Mouse (Mus musculus): Measurements from ENCODE around the gene Gbp10.
"Not testable (repeated sequence)": the region's sequence is repeated elsewhere in the genome, so short reads cannot be mapped to it uniquely, and the experiment has no call there.

The Gbp10 gene

DNA sequence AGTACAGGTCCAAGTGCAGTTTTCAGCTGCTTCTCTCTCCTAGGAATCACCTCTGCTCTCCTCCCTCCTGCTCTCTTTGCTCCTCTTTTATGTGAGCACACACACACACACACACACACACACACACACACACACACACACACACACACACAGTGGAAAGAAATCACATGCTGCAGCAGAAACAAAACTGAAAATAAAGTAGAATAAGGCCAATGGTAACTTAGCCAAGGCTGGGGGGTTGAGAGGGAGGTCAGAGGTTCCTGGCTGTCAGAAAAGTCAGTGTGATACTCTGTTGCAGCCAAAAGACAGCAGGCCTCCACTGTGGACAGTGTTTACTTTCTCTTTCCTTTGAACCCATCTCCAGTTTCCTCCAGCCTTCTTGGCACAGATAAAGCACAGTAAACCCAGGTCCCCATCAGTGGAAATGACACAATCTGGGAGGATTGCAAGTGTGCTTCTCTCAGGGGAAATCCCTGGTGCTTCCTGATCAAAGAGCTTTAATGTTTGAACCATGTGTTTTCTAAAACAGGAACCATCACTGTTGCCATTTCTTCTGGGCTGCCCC, at the start of gene Gbp10:
Gene Gbp10, minus strand, starts transcription at position 51 of the 565 bp plus-strand sequence.
- DNase-seq (ENCODE audit: low spot score in 2 of 2): not testable (repeated sequence)

DNA sequence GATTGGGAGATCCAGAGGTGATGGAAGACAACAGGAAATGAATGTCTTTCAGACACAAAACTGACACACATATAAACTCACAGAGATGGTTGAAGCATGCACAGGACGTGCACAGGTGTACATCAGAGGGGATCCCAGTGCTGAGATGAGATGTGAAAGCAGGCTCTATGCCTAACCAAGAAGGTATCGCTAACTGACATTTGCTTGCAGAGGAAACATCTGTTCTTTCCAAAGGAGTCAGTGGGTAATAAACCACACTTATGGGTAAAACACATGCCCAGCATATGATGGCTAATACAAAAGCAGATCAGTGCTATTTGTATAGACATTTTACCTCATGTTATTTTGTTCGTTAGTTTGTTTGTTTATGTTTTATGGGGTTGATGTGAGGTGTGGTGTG, 21.3 kb upstream of the Gbp10 start:
- not testable (repeated sequence) for DNase-seq (ENCODE audit: low spot score in 2 of 2)

DNA sequence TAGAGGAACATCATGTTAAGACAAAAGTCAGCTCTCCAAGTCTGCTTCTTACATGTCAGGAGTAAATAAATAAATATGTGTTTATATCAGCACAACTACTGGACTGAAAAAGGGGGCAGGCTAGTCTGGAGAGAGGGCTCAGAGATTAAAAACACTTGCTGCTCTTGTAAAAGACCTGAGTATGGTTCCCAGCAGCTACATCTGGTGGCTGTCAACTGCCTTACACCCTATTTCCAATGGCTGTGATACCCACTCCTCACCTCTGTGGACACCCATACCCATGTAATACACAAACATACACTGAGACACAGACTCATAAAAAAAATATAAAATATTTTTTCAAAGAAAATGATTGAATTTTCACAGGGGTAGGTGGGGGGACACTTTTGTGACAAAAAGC, 13.2 kb upstream of the Gbp10 start:
- no peak for DNase-seq (ENCODE audit: low spot score in 2 of 2)

DNA sequence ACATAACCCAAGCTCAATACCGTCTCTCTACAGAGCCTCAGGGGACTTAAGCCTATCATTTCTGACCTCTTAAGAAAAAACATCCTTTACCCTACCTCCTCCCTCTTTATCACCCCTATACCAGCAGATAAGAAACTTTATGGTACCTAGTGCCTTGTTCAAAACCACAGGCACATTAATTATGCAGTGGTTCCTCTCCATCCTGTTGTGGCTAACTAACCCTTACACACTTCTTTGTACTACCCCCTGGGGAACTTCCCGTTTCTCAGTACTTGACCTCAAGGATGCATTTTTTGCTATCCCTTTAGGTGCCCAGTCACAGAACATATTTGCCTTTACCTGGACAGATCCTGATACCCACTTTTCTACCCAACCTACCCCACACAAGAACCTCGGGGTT, 5.4 kb upstream of the Gbp10 start:
- not testable (repeated sequence) for DNase-seq (ENCODE audit: low spot score in 2 of 2)

DNA sequence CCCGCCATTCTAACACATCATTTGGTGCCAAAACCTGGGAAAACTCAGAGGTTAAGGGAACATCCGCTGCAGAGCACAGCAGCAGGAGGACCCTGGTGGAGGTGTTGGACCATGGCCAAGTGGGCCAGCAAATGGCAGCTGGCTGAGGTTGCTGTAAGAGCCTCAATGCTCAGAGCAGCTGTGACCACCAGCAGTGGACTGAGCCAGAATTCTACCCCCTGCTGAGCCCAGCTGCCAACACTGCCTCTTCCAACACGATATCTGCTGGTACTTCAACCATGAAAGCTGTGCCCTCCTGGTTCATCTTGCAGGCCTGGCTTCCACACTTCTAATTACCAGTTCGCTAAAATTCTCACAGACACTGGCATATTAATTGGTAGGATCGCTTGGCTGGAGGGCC, 1.6 kb upstream of the Gbp10 start:
- DNase-seq (ENCODE audit: low spot score in 2 of 2): not testable (repeated sequence)

DNA sequence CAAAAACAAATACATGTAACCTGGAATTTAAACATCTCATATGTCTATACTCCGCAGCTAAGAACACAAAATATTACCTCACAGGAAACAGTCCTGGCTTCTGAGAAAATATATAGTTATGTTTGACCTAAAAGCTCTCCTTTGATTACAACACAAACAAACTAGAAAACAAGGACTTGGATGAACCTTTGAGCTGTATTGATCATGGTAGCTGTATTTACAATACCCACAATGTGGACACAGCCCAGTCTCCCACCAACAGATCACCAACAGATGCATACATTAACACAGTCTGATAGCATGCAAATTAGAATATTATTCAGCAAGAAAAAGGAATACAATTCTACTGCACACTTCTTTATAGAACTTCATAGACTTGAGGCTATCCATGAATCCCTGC, 931 bp downstream of the Gbp10 start:
- DNase-seq (ENCODE audit: low spot score in 2 of 2): not testable (repeated sequence)

DNA sequence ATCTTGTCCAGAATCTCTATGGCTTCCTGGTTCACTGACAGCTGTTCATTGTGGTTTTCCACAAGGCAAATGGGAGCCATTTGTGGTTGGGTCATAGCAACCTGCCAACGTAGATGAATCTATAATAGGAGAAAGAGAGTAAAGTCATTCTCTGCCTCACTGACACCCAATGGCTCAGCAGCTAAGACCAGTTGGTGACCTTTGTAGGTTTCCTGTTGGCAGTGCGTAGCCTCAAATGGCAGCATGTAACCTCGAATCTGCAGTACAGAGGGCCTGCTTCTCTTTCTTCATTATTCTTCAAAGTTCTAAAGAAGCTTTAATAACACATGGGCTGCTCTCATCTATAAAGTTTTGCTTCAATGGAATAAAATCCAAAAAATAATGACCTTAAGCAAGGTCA, 3.3 kb downstream of the Gbp10 start:
- DNase-seq (ENCODE audit: low spot score in 2 of 2): not testable (repeated sequence)

DNA sequence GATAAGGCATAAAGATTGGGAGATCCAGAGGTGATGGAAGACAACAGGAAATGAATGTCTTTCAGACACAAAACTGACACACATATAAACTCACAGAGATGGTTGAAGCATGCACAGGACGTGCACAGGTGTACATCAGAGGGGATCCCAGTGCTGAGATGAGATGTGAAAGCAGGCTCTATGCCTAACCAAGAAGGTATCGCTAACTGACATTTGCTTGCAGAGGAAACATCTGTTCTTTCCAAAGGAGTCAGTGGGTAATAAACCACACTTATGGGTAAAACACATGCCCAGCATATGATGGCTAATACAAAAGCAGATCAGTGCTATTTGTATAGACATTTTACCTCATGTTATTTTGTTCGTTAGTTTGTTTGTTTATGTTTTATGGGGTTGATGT, 30.4 kb downstream of the Gbp10 start:
- DNase-seq (ENCODE audit: low spot score in 2 of 2): not testable (repeated sequence)

DNA sequence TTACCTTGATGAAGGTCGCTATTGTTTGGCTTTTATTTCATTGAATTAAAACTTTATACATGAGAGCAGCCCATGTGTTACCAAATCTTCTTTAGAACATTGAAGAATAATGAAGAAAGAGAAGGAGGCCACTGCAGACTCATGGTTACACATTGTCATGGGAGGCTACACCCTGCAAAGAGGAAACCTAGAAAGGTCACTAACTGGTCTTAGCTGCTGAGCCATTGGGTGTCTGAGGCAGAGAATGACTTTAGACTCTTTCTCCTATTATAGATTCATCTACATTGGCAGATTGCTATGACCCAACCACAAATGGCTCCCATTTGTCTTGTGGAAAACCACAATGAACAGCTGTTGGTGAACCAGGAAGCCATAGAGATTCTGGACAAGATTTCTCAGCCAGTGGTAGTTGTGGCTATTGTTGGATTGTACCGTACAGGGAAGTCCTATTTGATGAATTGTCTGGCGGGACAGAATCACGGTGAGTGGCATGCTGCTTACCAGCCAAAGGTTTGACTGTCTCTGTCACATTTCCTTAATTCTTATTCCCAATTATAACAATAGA, 38.5 kb downstream of the Gbp10 start:
- DNase-seq (ENCODE audit: low spot score in 2 of 2): not testable (repeated sequence)

DNA sequence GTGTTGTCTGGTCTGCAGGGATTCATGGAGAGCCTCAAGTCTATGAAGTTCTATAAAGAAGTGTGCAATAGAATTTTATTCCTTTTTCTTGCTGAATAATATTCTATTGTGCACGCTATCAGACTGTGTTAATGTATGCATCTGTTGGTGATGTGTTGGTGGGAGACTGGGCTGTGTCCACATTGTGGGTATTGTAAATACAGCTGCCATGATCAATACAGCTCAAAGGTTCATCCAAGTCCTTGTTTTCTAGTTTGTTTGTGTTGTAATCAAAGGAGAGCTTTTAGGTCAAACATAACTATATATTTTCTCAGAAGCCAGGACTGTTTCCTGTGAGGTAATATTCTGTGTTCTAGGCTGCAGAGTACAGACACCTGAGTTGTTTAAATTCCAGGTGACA, 40.2 kb downstream of the Gbp10 start:
- not testable (repeated sequence) for DNase-seq (ENCODE audit: low spot score in 2 of 2)

DNA sequence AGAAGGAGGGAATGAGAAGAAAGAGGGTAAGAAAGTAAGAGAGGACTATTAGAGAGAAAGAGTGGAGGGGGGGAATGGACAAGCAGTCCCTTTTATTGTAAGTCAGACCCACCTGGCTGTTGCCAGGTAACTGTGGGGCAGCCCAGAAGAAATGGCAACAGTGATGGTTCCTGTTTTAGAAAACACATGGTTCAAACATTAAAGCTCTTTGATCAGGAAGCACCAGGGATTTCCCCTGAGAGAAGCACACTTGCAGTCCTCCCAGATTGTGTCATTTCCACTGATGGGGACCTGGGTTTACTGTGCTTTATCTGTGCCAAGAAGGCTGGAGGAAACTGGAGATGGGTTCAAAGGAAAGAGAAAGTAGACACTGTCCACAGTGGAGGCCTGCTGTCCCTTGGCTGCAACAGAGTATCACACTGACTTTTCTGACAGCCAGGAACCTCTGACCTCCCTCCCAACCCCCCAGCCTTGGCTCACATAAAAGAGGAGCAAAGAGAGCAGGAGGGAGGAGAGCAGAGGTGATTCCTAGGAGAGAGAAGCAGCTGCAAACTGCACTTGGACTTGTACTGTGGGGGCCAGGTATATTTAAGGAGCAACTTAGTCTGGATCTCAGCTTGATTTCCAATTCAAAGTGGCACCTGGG, 41.3 kb downstream of the Gbp10 start:
- DNase-seq (ENCODE audit: low spot score in 2 of 2): not testable (repeated sequence)

DNA sequence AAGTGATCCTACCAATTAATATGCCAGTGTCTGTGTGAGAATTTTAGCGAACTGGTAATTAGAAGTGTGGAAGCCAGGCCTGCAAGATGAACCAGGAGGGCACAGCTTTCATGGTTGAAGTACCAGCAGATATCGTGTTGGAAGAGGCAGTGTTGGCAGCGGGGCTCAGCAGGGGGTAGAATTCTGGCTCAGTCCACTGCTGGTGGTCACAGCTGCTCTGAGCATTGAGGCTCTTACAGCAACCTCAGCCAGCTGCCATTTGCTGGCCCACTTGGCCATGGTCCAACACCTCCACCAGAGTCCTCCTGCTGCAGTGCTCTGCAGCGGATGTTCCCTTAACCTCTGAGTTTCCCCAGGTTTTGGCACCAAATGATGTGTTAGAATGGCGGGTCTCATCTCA, 43.0 kb downstream of the Gbp10 start:
- DNase-seq (ENCODE audit: low spot score in 2 of 2): not testable (repeated sequence)

DNA sequence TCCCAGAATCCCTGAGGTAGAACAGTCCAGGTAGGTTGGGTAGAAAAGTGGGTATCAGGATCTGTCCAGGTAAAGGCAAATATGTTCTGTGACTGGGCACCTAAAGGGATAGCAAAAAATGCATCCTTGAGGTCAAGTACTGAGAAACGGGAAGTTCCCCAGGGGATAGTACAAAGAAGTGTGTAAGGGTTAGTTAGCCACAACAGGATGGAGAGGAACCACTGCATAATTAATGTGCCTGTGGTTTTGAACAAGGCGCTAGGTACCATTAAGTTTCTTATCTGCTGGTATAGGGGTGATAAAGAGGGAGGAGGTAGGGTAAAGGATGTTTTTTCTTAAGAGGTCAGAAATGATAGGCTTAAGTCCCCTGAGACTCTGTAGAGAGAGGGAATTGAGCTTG, 46.8 kb downstream of the Gbp10 start:
- DNase-seq (ENCODE audit: low spot score in 2 of 2): not testable (repeated sequence)

DNA sequence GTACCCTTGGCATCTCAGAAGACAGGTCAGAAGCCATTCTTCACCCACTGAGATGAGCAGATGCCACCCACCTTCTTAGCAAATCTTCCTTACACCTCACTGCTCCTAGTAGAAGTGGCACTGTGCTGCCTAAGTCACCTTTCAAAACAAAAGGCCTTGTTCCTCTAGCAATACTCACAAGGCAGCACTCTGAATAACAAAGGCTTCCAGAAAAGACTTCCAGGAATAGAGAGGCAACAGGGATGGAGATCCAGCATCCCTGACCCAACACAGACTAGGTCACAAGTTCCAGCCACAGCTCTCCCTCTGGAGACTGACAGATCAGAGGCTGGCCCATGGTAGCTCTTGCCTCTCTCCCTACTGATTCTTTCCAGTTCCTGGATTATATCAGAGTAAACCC, 57.9 kb downstream of the Gbp10 start:
- no peak for DNase-seq (ENCODE audit: low spot score in 2 of 2)
